15 mouse cellular contexts compared by ENCODE assay signal in genomic region chr12:15738989-15739388, GRCm38 (mm10).
A peak's percentile ranks its signal among the peaks of the same experiment; 100 is the strongest.
DNase-seq lines count a peak whose midpoint lies in the region; ATAC-seq and TF ChIP-seq lines count a peak whose summit lies in the region.
"Had no signal": no experiment of that assay in that cellular context is flagged by ENCODE, and none has a peak within 500 bp of the region (broad histone marks: within the 10 kb centered on the region; RNA-seq: fewer than 3 reads in every experiment).

No protein-coding gene starts in this region.

- no peak overlapping the region for H3K9ac ChIP-seq in heart, postnatal 0 days (replicated peaks; ENCODE audit: low read depth, low read length)
- no peak overlapping the region for H3K9ac ChIP-seq in lung, embryonic 16.5 days (ENCODE audit: low read length)
- H3K9ac ChIP-seq: embryonic facial prominence, embryonic 15.5 days; forebrain, embryonic 15.5 days; liver, embryonic 15.5 days had no signal

- no peaks in the 10 kb centered on the region for H3K27me3 ChIP-seq in heart, postnatal 0 days (ENCODE audit: control insufficient read depth, insufficient read depth, low read length)
- H3K27me3 ChIP-seq in lung, embryonic 16.5 days (ENCODE audit: control insufficient read depth, insufficient read depth, low read depth, low read length), result no peaks in the 10 kb centered on the region
- H3K27me3 ChIP-seq: embryonic facial prominence, embryonic 15.5 days; forebrain, embryonic 15.5 days; liver, embryonic 15.5 days had no signal

- H3K36me3 ChIP-seq in heart, postnatal 0 days (replicated peaks; ENCODE audit: control insufficient read depth, insufficient read depth, low read length), result no peaks in the 10 kb centered on the region
- no peaks in the 10 kb centered on the region for H3K36me3 ChIP-seq in lung, embryonic 16.5 days (ENCODE audit: control insufficient read depth, insufficient read depth, low read length)
- H3K36me3 ChIP-seq: embryonic facial prominence, embryonic 15.5 days; forebrain, embryonic 15.5 days; liver, embryonic 15.5 days had no signal

- TF ChIP-seq EP300 in heart, postnatal 0 days (IDR thresholded peaks at IDR 0.05; ENCODE audit: low read depth), result peak; percentile 66

- TF ChIP-seq CTCF in heart, postnatal 0 days (IDR thresholded peaks at IDR 0.05; ENCODE audit: low read depth), result no peak

- no peak overlapping the region for H3K4me3 ChIP-seq in heart, postnatal 0 days (ENCODE audit: low read depth, low read length)
- no peak overlapping the region for H3K4me3 ChIP-seq in lung, embryonic 16.5 days (ENCODE audit: low read length)
- H3K4me3 ChIP-seq: embryonic facial prominence, embryonic 15.5 days; forebrain, embryonic 15.5 days; liver, embryonic 15.5 days had no signal

- WGBS in heart, postnatal 0 days, result 53% methylated on average over 4 of the region's 4 CpGs
- 26% methylated on average over 4 of the region's 4 CpGs for WGBS in lung, embryonic 16.5 days

- H3K4me1 ChIP-seq in heart, postnatal 0 days (ENCODE audit: control insufficient read depth, insufficient read depth), result peaks cover 4% of the 10 kb centered on the region; the same call in 1 of the 2 replicates
- 0 out of 2 replicates have a peak, but pooled peaks cover 2% of the 10 kb centered on the region for H3K4me1 ChIP-seq in lung, embryonic 16.5 days (replicated peaks; ENCODE audit: control insufficient read depth, insufficient read depth, low read length)
- H3K4me1 ChIP-seq: embryonic facial prominence, embryonic 15.5 days; forebrain, embryonic 15.5 days; liver, embryonic 15.5 days had no signal

- no peaks in the 10 kb centered on the region for H3K9me3 ChIP-seq in heart, postnatal 0 days (replicated peaks; ENCODE audit: control insufficient read depth, low read length)
- no peaks in the 10 kb centered on the region for H3K9me3 ChIP-seq in lung, embryonic 16.5 days (ENCODE audit: control insufficient read depth, low read length)
- H3K9me3 ChIP-seq: embryonic facial prominence, embryonic 15.5 days; forebrain, embryonic 15.5 days; liver, embryonic 15.5 days had no signal

- H3K4me2 ChIP-seq in heart, postnatal 0 days (ENCODE audit: low read depth, low read length), result no peak overlapping the region
- no peak overlapping the region for H3K4me2 ChIP-seq in lung, embryonic 16.5 days (ENCODE audit: low read depth, low read length)
- H3K4me2 ChIP-seq: embryonic facial prominence, embryonic 15.5 days; forebrain, embryonic 15.5 days; liver, embryonic 15.5 days; midbrain, embryonic 11.5 days had no signal

- peak; percentile 12 for DNase-seq in adrenal gland, postnatal 10 days
- DNase-seq in adrenal gland, adult 2 months, result no peak
- DNase-seq in kidney, adult 8-10 months, result peak; percentile 34 to 53
- no peak for DNase-seq in kidney, adult 18-20 months
- DNase-seq in heart, postnatal 0 days (ENCODE audit: low spot score), result peak; percentile 69
- no peak for DNase-seq in thymus, postnatal 14 days
- DNase-seq in right cerebral cortex, postnatal 14 days, result no peak
- DNase-seq: cerebellum, postnatal 14 days; thymus, adult 2 months had no signal

- H3K27ac ChIP-seq in heart, postnatal 0 days (ENCODE audit: low read depth), result no peak overlapping the region
- H3K27ac ChIP-seq in lung, embryonic 16.5 days (ENCODE audit: low read length), result no peak overlapping the region
- H3K27ac ChIP-seq: embryonic facial prominence, embryonic 15.5 days; forebrain, embryonic 15.5 days; liver, embryonic 15.5 days had no signal

- ATAC-seq in heart, postnatal 0 days (ENCODE audit: insufficient read depth, low read depth), result peak; percentile 63; the same call in 1 of the 2 replicates
- ATAC-seq in lung, embryonic 16.5 days (ENCODE audit: low read depth), result peak; percentile 62
- ATAC-seq: forebrain, embryonic 15.5 days; intestine, postnatal 0 days had no signal

Comparison
In these comparisons a context has a peak if more than half of its experiments do, and no peak if none do; other contexts are left out.
1. DNase-seq: peak in adrenal gland, postnatal 10 days (single experiment), kidney, adult 8-10 months (2 of 2) and heart, postnatal 0 days (single experiment); none in adrenal gland, adult 2 months (single experiment), kidney, adult 18-20 months (single experiment), thymus, postnatal 14 days (single experiment) and right cerebral cortex, postnatal 14 days (single experiment).